In genomic region chr11:113802456-113802855, GRCm38 (mm10) we compare ENCODE assay signal across 8 mouse cellular contexts. TPM values are rescaled to one million over a fixed set of nuclear protein-coding genes. Genes with fewer than 3 reads are reported as not detected.
DNase-seq lines count a peak whose midpoint lies in the region; ATAC-seq lines count a peak whose summit lies in the region.

No protein-coding gene starts in this region.

- no peaks in the 10 kb centered on the region for H3K27me3 ChIP-seq in heart, embryonic 12.5 days (replicated peaks)

- 0 out of 2 replicates have a peak overlapping the region, but pooled peaks have one; percentile 13 for H3K4me2 ChIP-seq in heart, embryonic 12.5 days

- no peaks in the 10 kb centered on the region for H3K36me3 ChIP-seq in heart, embryonic 12.5 days

- DNase-seq in testis, postnatal 10 days (ENCODE audit: low spot score) = peak; percentile 73
- DNase-seq in testis, postnatal 14 days (ENCODE audit: low spot score) = no peak
- peak; percentile 86 to 89 for DNase-seq in kidney, postnatal 36 days
- peak; percentile 54 for DNase-seq in thymus, postnatal 4 days
- no peak for DNase-seq in c-Kit-positive CD71-positive TER-119-positive erythroid progenitor cells, embryonic 14.5 days (ENCODE audit: low spot score)
- no peak for DNase-seq in frontal cortex, postnatal 36 days (ENCODE audit: low spot score in 2 of 2)
- no peak for DNase-seq in right cerebral cortex, postnatal 36 days (ENCODE audit: low spot score in 2 of 2)

- WGBS in heart, embryonic 12.5 days = 31% methylated on average over 12 of the region's 12 CpGs

- no peak overlapping the region for H3K4me3 ChIP-seq in heart, embryonic 12.5 days

- ATAC-seq in heart, embryonic 12.5 days (ENCODE audit: insufficient number of reproducible peaks, low FRiP score) = 0 out of 2 replicates have a peak, but pooled peaks have one; percentile 27

- H3K4me1 ChIP-seq in heart, embryonic 12.5 days (replicated peaks) = peaks cover 63% of the 10 kb centered on the region

- peak overlapping the region; percentile 5; the same call in 1 of the 2 replicates for H3K27ac ChIP-seq in heart, embryonic 12.5 days (ENCODE audit: poor library complexity, severe bottlenecking)

- H3K9me3 ChIP-seq in heart, embryonic 12.5 days (replicated peaks) = no peaks in the 10 kb centered on the region

- H3K9ac ChIP-seq in heart, embryonic 12.5 days = peak overlapping the region; percentile 29; the same call in 1 of the 2 replicates

RNA-seq across cellular contexts. Expression of gene Cdc42ep4, which starts 50.8 kb away (rescaled TPM):
- 23.2 and 24.3 TPM in 2 replicates for polyA plus RNA-seq in heart, embryonic 12.5 days (2016; fragmentation: Nextera tagmentation; extraction: Ambion mirVana)

Comparison
In these comparisons a context has a peak if more than half of its experiments do, and no peak if none do; other contexts are left out.
1. DNase-seq: peak in testis, postnatal 10 days (single experiment), kidney, postnatal 36 days (2 of 2) and thymus, postnatal 4 days (single experiment); none in testis, postnatal 14 days (single experiment), c-Kit-positive CD71-positive TER-119-positive erythroid progenitor cells, embryonic 14.5 days (single experiment), frontal cortex, postnatal 36 days (0 of 2) and right cerebral cortex, postnatal 36 days (0 of 2).